Mouse (Mus musculus) liver, embryonic 14.5 days (tissue): ENCODE measurements around the gene 1500015O10Rik.

Experiments
- CTCF ChIP-seq: IDR thresholded peaks from 2 replicates; pipeline ENCODE4 v1.5.1; 2016; ENCODE audit warnings: antibody characterized with exemption, low read depth, control low read depth
- EP300 ChIP-seq: IDR thresholded peaks from 2 replicates; pipeline ENCODE4 v1.6.1; 2016; ENCODE audit warnings: antibody characterized with exemption, low read depth

- TF ChIP-seq CTCF = no peak
- TF ChIP-seq EP300 = no peak
Observed at GRCm38 (mm10) chr1:43698577-43699000, 31.8 kb upstream of the 1500015O10Rik start.
